Mouse (Mus musculus) heart, embryonic 10.5 days (tissue): ENCODE data around the gene Hdac7. TPM values are rescaled to one million over a fixed set of nuclear protein-coding genes. Genes with fewer than 3 reads are reported as not detected.

Experiments
- DNase-seq: peaks from one replicate; pipeline ENCODE4 v3.0.0-alpha.2; 2017; ENCODE audit warnings: low spot score
- H3K27ac ChIP-seq: fragments of 300-500 bp; sonication (generic); 2 replicates; pipeline ENCODE4 v1.5.1; 2016; ENCODE audit warnings: mild to moderate bottlenecking
- H3K27me3 ChIP-seq: fragments of 300-500 bp; sonication (generic); 2 replicates; pipeline ENCODE4 v1.6.1; 2016; ENCODE audit warnings: mild to moderate bottlenecking; ENCODE audit not compliant: poor library complexity, insufficient read depth, severe bottlenecking
- H3K36me3 ChIP-seq: fragments of 300-500 bp; sonication (generic); 2 replicates; pipeline ENCODE4 v1.6.1; 2016; ENCODE audit warnings: mild to moderate bottlenecking, moderate library complexity
- H3K4me1 ChIP-seq: fragments of 300-500 bp; sonication (generic); 2 replicates; pipeline ENCODE4 v1.6.1; 2016; ENCODE audit warnings: mild to moderate bottlenecking
- H3K4me3 ChIP-seq: fragments of 300-500 bp; sonication (generic); 2 replicates; pipeline ENCODE4 v1.5.1; 2016; ENCODE audit warnings: mild to moderate bottlenecking, moderate library complexity
- H3K9me3 ChIP-seq: fragments of 300-500 bp; sonication (generic); 2 replicates; pipeline ENCODE4 v1.6.1; 2016; ENCODE audit warnings: mild to moderate bottlenecking, moderate library complexity
- WGBS: fragments of 180-500 bp; shearing (Covaris S2); methylation state at CpG from one replicate; pipeline ENCODE4 v1.1.7; 2016; 5-methylcytosine and 5-hydroxymethylcytosine counted together
- polyA plus RNA-seq: library from polyadenylated mRNA; unstranded; fragments of >200 nt; fragmentation: Nextera tagmentation; extraction: Ambion mirVana; gene quantifications from 2 replicates; pipeline ENCODE4 v1.2.1, GENCODE M21; 2016

Gene Hdac7
- polyA plus RNA-seq, 1 experiment from 2014 or later: 26.7 TPM

DNA sequence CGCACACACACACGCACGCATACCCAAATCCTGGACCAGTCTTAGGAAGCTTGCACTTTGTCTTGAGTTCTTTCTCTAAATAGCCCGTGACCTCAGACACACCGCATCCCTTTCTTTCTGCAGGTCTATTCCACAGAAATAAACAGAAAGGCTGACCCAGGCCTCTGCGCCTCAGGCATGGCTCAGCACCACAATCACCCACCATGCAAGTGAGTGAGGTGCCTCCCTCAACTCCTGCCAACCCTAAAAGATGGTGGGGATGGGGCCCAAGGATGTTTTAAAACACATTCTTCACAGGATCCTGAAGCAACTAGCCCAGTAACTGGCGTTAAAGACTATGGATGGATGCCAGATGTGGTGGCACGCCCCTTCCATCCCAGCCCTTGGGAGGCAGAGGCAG, 16.9 kb downstream of the Hdac7 start:
- H3K4me1 ChIP-seq: peaks cover 94% of the 10 kb centered on the region
- H3K4me3 ChIP-seq: no peak overlapping the region
- WGBS: 87% methylated on average over 8 of the region's 8 CpGs
- H3K9me3 ChIP-seq: no peaks in the 10 kb centered on the region
- H3K36me3 ChIP-seq: peaks cover 10% of the 10 kb centered on the region; the same call in 1 of the 2 replicates
- H3K27me3 ChIP-seq: no peaks in the 10 kb centered on the region
- no peak overlapping the region for H3K27ac ChIP-seq
- no peak for DNase-seq

DNA sequence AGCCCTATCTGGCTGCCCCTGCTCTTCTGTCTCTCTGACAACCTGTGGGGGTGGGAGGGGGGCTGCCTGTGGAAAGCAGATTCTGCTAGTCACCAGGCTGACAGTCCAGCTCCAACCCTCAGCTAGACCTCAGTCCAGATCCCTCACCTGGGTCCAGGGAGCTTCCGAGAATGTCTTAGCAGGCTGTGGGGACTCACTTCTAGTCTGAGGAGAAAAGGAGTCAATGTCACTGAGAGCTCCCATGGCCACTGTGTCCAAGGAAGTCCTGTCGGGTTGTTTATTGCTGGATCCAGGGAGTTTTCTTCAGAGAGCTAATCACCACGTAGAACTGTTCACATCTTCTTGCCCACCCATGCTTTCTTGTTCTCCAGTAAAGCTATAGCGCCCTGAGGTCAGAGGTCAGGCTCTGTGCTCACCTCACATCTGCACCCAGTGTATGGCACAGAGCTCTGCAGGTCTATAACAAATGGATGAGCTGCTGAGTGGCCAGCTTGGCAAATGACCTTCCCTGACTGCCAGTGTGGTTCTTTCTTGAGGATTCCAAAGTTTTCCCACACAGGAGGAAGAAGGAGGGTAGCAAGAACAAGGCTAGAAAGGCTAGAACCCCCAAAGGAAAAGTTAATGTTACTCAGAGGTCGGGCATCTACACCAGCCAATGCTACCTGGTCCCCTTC, 17.6 kb downstream of the Hdac7 start:
- H3K4me1 ChIP-seq: peaks cover 94% of the 10 kb centered on the region
- WGBS: 62% methylated on average over 5 of the region's 5 CpGs
- DNase-seq: no peak
- H3K9me3 ChIP-seq: no peaks in the 10 kb centered on the region
- no peak overlapping the region for H3K4me3 ChIP-seq
- peak overlapping the region; percentile 90 for H3K27ac ChIP-seq
- H3K36me3 ChIP-seq: peaks cover 10% of the 10 kb centered on the region; the same call in 1 of the 2 replicates
- H3K27me3 ChIP-seq: no peaks in the 10 kb centered on the region

DNA sequence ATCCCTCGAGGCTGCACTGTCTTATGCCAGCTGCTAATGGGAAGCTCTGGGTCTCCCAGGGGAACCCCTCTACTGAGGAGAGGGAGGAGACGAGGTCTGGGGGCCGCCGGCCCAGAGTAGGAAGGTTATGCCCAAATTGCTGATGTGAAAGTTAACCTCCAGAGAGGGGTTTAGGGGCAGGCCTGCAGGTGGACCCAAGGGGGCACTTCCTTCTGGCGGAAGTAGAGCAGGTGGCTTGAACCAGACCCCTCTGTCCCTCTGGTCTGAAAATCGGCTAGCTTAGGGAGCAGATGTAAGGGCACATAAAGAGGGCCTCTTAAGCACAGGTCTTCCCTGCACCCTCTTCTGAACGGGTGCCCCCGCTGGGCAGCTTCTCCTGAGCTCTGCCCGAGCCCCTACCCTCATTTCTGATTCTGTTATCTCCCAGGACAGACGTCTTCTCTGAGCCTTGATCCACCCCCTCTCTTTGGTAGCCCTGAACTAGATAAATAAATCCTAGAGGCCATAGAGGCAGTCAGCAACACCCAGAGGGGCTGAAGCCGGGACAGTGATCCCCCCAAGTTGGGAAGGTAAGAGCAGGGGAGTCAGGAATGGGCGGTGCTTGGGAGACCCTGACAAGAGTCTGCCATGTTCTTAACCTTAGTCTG, 18.2 kb downstream of the Hdac7 start:
- peaks cover 10% of the 10 kb centered on the region; the same call in 1 of the 2 replicates for H3K36me3 ChIP-seq
- peak overlapping the region; percentile 90 for H3K27ac ChIP-seq
- H3K27me3 ChIP-seq: no peaks in the 10 kb centered on the region
- H3K4me3 ChIP-seq: peak overlapping the region; percentile 58
- H3K9me3 ChIP-seq: no peaks in the 10 kb centered on the region
- peaks cover 96% of the 10 kb centered on the region for H3K4me1 ChIP-seq
- no peak for DNase-seq
- WGBS: 34% methylated on average over 12 of the region's 12 CpGs

DNA sequence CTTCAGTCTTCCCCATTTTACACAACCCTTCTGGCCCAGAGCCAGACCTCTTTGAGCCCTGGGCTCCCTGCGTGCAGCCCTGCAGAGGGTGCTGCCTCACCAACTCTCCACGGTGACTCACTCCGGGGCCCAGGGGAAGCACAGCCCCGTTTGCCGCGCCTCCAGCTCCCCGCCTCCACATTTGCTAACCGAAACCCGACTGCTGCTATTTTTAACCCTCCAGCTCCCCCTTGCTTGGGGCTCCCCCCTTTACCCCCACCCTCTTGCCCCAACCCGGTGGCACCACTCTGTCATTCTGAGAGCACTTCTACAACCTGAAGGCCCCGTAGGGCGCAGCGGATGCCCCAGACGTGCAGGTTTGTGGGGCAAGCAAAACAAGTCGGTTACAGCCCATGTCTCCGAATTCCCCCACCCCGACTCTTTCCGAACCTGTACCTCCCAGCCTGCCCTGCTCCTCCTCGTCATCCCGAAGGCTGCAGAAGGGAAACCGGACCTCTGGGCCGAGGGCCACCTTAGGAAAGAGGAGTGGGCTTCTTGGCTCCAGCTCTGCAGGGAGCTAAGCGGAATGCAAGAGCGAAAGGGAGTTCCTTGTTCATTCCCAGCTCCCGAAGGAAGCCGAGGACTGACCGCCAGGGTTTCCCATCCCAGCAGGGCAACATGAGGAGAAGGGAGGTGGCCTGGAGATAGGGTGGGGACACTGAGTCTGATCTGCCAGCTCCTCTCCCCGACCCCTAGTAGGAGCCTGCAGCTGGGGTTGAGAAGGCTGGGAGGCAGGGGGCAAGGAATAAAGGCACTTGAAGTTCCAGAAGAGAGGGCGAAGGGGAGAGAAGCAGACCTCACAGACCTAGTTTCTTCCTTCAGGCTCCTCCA, 19.0 kb downstream of the Hdac7 start:
- peak overlapping the region; percentile 58 for H3K4me3 ChIP-seq
- H3K4me1 ChIP-seq: peaks cover 96% of the 10 kb centered on the region
- peak overlapping the region; percentile 90 for H3K27ac ChIP-seq
- H3K9me3 ChIP-seq: no peaks in the 10 kb centered on the region
- peaks cover 15% of the 10 kb centered on the region for H3K36me3 ChIP-seq
- 4% methylated on average over 29 of the region's 29 CpGs for WGBS
- DNase-seq: peak; percentile 91
- no peaks in the 10 kb centered on the region for H3K27me3 ChIP-seq

DNA sequence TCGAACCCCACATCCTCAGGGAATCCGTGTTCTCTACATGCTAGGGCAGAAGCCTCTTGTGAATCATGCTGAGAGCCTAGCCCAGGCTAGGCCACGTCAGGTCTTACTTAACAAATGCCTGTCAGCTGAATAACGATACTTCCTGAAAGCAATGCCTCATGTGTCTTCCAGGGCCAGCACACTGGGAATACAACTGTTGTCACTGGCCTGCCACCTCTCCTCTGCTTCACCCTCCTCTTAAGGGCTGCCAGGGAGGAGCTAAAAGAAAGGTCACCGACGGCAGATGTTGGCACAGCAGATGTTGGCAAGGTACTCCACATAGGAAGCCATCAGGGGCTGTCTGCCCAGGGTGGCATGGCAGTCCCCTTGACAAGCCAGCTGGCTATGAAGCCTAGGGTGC, 20.3 kb downstream of the Hdac7 start:
- peak overlapping the region; percentile 56; the same call in 1 of the 2 replicates for H3K27ac ChIP-seq
- no peak for DNase-seq
- H3K4me1 ChIP-seq: peaks cover 90% of the 10 kb centered on the region

GRCm38 (mm10) chr15:97823479-97823878, 20.8 kb downstream of the Hdac7 start:
- H3K27ac ChIP-seq: 0 out of 2 replicates have a peak overlapping the region, but pooled peaks have one; percentile 3
- WGBS: 84% methylated on average over 12 of the region's 12 CpGs
- H3K9me3 ChIP-seq: no peaks in the 10 kb centered on the region
- DNase-seq: no peak
- peaks cover 17% of the 10 kb centered on the region for H3K36me3 ChIP-seq
- H3K27me3 ChIP-seq: no peaks in the 10 kb centered on the region
- H3K4me3 ChIP-seq: no peak overlapping the region
- peaks cover 84% of the 10 kb centered on the region for H3K4me1 ChIP-seq

More for the DNA sequence above, 20.3 kb downstream of the Hdac7 start:
- H3K4me3 ChIP-seq: no peak overlapping the region
- 81% methylated on average over 6 of the region's 6 CpGs for WGBS
- H3K9me3 ChIP-seq: no peaks in the 10 kb centered on the region
- peaks cover 19% of the 10 kb centered on the region for H3K36me3 ChIP-seq
- no peaks in the 10 kb centered on the region for H3K27me3 ChIP-seq

DNA sequence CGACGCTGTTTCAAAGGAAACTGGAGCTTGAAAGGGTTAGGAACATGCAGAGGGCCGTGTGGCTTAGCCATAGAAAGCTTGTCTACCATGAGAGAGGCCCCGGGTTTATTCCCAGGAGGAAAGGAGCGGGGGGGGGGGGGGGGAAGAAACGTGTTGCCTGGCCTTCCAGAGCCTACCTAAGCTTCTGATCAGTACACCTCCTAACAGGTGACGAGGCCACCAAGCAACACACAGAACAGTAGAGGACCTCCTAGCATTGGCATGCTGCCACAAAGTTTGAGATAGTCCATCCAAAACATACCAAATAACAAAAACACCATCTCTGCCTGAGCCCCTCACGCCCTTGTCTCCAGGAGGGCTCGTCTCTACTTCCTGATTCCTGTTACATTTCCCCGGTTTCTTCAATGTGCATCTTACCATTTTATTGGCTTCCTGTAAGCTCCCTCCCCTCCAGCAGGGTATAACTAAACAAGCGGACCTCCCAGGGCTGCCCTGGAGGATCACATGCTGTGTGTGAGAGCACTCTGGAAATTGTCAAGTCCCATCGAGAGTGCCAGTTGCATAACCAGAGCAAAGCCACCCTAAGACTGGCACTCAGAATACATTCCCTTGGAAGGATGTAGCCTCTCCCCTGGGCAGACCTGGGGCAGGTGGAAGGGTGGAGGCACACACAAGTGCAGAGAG, 21.6 kb downstream of the Hdac7 start:
- Histone ChIP-seq H3K36me3 (peaks cover 17% of the 10 kb centered on the region), H3K4me3 (no peak overlapping the region), H3K4me1 (peaks cover 82% of the 10 kb centered on the region), H3K9me3 (no peaks in the 10 kb centered on the region), H3K27ac (no peak overlapping the region), H3K27me3 (no peaks in the 10 kb centered on the region)
- DNase-seq: no peak
- WGBS: 42% methylated on average over 12 of the region's 12 CpGs

GRCm38 (mm10) chr15:97821983-97822363, 22.3 kb downstream of the Hdac7 start:
- Histone ChIP-seq H3K4me3 (no peak overlapping the region), H3K27me3 (no peaks in the 10 kb centered on the region), H3K36me3 (peaks cover 17% of the 10 kb centered on the region), H3K27ac (peak overlapping the region; percentile 80), H3K4me1 (peaks cover 75% of the 10 kb centered on the region), H3K9me3 (no peaks in the 10 kb centered on the region)
- DNase-seq: no peak
- WGBS: 71% methylated on average over 6 of the region's 6 CpGs

GRCm38 (mm10) chr15:97821321-97821982, 22.9 kb downstream of the Hdac7 start:
- 28% methylated on average over 10 of the region's 10 CpGs for whole genome bisulfite sequencing
- Histone ChIP-seq H3K4me3 (peak overlapping the region; percentile 33), H3K36me3 (peaks cover 21% of the 10 kb centered on the region), H3K27me3 (no peaks in the 10 kb centered on the region), H3K9me3 (no peaks in the 10 kb centered on the region), H3K4me1 (peaks cover 70% of the 10 kb centered on the region), H3K27ac (peak overlapping the region; percentile 80)
- no peak for DNase-seq

DNA sequence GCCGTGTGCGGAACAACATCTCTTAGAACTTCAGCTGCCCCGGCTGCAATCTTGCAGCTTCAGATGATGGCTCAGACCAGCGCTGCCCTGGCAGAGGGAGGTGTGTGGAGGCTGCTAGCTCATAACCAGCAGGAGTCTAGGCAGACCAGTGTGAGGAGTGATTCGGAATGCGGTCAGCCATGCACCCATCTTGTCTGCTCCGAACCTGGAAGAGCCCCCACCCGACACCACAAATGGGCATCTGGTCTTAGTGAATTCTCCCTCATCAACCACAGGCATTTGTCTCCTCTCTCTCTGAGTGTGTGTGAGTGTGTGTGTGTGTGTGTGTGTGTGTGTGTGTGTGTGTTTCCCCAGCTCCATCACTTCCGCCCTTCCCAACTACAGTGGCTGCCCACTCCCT, 24.4 kb downstream of the Hdac7 start:
- no peaks in the 10 kb centered on the region for H3K27me3 ChIP-seq
- WGBS: 92% methylated on average over 9 of the region's 9 CpGs
- no peak for DNase-seq
- no peak overlapping the region; the same call in 1 of the 2 replicates for H3K27ac ChIP-seq
- H3K36me3 ChIP-seq: peaks cover 28% of the 10 kb centered on the region; the same call in 1 of the 2 replicates
- peaks cover 61% of the 10 kb centered on the region for H3K4me1 ChIP-seq
- no peaks in the 10 kb centered on the region for H3K9me3 ChIP-seq
- no peak overlapping the region for H3K4me3 ChIP-seq

DNA sequence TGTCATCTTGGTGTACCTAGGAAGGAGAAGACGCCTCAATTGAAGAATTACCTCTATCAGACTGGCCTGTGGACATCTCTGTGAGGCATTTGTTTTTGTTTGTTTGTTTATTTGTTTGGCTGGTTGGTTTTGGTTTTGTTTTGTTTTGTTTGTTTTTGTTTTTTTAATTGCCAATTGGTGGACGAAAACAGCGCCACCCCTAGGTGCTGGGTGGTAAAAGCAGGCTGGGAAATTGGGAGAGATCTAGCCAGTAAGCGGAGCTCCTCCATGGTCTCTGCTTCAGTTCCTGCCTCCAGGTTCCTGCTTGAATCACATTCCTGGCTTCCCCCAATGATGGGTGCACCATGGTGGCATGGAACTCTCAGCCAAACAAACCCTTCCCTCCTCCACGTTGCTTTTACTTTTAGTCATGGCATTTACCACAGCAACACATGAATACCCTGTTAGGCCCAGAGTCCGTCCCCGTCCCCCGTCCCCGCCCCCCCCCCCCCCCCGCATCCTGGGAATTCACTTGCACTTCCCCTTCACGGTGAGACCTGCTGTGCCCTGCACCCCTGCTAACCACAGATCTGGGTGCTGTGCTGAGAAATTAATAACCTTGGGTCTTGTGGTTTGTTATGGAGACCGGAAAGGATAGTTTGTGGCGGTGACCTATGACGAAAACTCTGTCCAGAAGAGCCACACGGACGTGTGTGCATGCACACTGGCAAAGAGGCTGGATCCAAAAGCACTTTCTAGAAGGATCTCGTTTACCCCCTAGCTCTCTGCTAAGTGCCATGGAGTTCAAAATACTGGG, 27.9 kb downstream of the Hdac7 start:
- H3K27ac ChIP-seq: no peak overlapping the region
- peaks cover 34% of the 10 kb centered on the region for H3K36me3 ChIP-seq
- 91% methylated on average over 17 of the region's 17 CpGs for WGBS
- no peaks in the 10 kb centered on the region for H3K9me3 ChIP-seq
- H3K4me3 ChIP-seq: no peak overlapping the region
- no peaks in the 10 kb centered on the region for H3K27me3 ChIP-seq
- H3K4me1 ChIP-seq: peaks cover 56% of the 10 kb centered on the region
- DNase-seq: no peak
